Mouse (Mus musculus): Measurements from ENCODE around the gene Ppfia2. TPM values are rescaled to one million over a fixed set of nuclear protein-coding genes. Genes with fewer than 3 reads are reported as not detected.
A peak's percentile ranks its signal among the peaks of the same experiment; 100 is the strongest.

Ppfia2 gene
- 100 to 1,000 TPM; 116 to 138 TPM for total RNA-seq (2021)

DNA sequence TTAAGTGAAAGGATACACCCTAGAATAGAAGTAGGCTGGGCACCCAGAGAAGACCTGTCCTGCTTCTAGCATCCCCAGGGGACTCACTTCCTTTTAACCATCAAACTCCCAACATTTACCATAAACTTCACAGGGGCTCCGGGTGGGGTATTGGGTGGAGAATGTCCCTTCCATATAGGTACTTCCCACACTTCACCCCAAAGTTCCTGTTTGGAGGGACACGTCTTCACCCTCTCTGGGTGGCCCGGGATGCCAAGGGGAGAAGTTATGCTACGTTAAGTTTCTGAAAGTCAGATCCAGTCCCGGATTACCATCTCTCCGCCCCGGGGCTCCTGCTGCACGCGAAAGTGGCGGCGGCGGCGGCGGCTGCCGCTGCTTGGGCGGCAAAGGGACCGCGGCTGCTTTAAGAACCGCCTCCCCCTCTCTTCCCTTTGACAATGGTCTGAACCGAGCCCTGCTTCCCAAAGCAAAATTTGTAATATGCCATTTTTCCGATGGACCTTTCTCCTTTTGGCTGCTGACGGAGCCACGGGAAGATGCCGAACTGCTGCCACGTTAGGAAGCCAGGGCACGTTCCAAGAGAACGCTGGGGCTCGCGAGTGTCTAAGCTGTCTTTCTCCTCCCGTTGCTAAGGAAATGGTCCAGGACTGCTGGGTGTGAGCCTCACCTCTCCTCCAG is at the start of gene Ppfia2:
Gene Ppfia2 (plus strand): TSS at position 485 of the 678 bp plus-strand sequence.
- peak; percentile 55 to 69 for DNase-seq (ENCODE audit: extremely low spot score in 1 of 2, low spot score in 1 of 2)

GRCm38 (mm10) chr10:106468956-106469721 is 1.0 kb upstream of the Ppfia2 start:
- peak; percentile 45 to 54 for DNase-seq (ENCODE audit: extremely low spot score in 1 of 2, low spot score in 1 of 2)

DNA sequence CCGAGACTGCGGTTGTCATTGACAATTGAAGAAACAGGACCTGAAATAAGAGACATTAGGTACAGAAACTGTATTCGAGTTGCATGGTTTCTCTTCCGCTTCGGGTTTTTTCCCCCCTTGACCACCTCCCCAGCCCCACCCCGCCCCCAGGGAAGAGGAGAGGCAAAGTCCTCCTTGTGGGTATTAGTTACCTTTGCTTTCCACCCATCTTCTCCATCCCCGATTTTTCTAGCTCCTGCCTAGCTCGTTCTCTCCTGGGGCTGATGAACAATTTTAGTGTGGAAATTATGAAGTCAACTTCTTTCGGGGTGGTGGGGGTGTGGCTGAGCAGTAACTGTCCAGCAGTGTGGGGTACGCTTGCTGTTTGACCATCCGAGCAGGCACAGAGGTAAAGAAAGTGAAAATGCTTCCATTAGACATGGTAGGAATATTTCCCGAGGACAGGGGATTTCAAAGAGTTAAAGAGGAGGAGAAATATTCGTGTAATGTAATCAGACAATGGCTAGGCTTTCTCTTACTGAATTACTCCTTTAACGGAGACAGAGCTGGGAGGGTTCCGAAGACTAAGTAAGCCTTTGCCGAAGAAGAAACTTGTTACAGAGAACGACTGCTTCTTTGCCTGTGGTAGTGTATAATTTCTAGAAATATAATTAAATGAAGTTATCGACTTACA is 530 bp downstream of the Ppfia2 start:
- no peak for DNase-seq (ENCODE audit: extremely low spot score in 1 of 2, low spot score in 1 of 2)

DNA sequence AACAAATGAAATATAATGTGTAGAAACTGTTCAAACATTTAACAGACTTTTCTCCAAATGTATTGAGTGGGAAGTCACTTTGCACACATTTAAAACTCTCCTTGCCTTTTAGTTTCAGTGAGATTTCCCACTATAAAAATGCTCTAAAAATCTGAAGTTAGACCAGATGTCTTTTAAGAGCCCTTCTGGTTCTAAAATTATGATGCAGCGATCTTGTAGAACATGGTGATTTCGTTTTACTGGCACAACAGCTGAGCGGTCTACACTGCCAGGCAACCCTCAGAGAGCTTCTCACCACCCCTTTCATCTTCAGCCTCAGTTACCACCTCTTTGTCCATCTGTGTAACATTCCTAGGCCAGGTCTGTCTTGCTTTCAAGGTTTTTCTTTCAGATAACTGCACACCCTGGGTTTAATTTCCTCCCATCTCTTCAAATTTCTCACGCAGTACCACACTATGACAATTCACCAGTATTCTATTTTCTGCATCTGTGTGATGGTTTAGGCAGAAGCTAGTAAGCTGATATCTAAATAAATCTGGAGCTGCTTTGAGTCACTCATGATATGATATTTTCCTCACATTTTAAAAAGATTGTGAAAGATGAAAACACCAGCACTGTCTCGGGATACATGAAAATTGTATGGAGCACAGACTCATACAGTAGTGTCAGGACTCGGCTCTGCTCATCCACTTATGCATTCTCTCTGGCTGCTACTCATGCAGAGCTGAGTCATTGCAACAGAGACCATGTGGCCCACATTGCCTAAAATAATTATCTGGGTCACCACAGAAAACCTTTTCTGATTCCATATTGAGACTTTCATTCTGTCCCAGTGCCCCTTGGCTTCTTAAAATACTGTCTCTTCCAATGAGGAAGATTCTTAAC is 39.4 kb downstream of the Ppfia2 start:
- DNase-seq (ENCODE audit: extremely low spot score in 1 of 2, low spot score in 1 of 2): peak in 1 of 2 experiments; percentile 10

DNA sequence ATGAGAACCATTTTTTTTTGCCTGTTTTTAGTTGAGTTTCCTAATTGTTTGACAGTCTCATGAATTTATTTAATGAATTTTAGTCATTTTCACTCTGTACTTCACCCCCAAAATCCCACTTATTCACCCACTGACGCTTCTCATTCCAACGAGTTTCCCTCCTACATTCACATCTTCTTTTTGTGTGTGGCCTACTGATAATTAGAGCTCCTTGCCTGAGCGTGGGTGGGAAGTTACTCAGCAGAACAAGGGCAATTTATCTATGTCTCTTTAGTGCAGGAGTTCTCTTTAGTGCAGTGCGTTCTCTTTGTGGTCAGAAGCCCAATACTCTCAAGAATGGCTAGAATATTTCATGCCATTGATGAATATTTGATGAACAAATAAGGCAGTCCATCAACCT is 95.9 kb downstream of the Ppfia2 start:
- DNase-seq (ENCODE audit: extremely low spot score in 1 of 2, low spot score in 1 of 2): no peak

- DNase-seq (ENCODE audit: extremely low spot score in 1 of 2, low spot score in 1 of 2): no peak
Measured at GRCm38 (mm10) chr10:106585026-106585425, 114.9 kb downstream of the Ppfia2 start.

GRCm38 (mm10) chr10:106585476-106586080 is 115.4 kb downstream of the Ppfia2 start:
- DNase-seq (ENCODE audit: extremely low spot score in 1 of 2, low spot score in 1 of 2): peak in 1 of 2 experiments; percentile 27

DNA sequence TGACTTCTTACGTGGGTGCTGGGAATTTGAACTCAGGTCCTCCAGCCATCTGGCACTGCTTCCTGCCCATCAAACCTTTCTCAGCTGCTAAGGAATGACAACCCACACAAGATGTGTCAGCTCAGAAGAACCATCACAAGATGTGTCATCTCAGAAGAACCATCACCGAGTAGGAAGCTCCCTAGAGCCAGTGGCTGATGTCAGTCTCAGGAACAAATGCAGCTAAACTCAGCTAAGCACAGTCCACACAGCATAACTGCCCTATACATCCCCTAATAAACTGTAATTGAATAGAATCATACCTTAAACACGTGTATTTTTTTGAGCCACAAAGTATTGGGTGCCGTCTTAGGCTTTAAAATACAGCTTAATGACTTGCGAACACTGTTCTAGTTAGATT is 117.7 kb downstream of the Ppfia2 start:
- no peak for DNase-seq (ENCODE audit: extremely low spot score in 1 of 2, low spot score in 1 of 2)

GRCm38 (mm10) chr10:106590944-106591343 is 120.8 kb downstream of the Ppfia2 start:
- DNase-seq (ENCODE audit: extremely low spot score in 1 of 2, low spot score in 1 of 2): no peak

GRCm38 (mm10) chr10:106596976-106597375 is 126.8 kb downstream of the Ppfia2 start:
- DNase-seq (ENCODE audit: extremely low spot score in 1 of 2, low spot score in 1 of 2): no peak

DNA sequence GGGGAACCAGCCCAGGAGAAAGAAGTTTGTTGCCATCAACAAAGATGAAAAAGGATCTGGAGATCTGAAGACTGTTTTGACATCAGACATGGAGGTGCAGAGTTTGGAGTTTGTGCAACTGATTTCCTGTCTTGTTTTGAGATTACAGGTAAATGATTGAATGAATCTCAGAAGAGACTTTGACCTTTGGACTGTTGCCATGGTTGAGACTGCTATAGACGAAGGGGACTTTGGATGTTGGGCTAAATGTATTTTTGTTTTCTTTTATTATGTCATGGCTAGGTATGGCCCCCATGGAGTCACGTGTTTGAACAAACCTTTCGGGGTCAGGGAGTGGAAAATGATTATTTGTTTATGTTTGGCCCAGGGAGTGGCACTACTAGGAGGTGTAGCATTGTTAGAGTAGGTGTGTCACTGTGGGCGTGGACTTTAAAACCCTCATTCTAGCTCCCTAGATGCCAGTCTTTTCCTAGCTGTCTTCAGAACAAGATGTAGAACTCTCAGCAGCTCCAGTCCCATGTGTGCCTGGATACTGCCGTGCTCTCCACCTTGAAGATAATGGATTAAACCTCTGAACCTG is 133.3 kb downstream of the Ppfia2 start:
- DNase-seq (ENCODE audit: extremely low spot score in 1 of 2, low spot score in 1 of 2): no peak

- DNase-seq (ENCODE audit: extremely low spot score in 1 of 2, low spot score in 1 of 2): no peak
Measured at GRCm38 (mm10) chr10:106609177-106609981, 139.2 kb downstream of the Ppfia2 start.

- no peak for DNase-seq (ENCODE audit: extremely low spot score in 1 of 2, low spot score in 1 of 2)
Measured at GRCm38 (mm10) chr10:106610222-106610621, 140.1 kb downstream of the Ppfia2 start.

- DNase-seq (ENCODE audit: extremely low spot score in 1 of 2, low spot score in 1 of 2): no peak
Measured at GRCm38 (mm10) chr10:106618194-106618593, 148.1 kb downstream of the Ppfia2 start.

GRCm38 (mm10) chr10:106620952-106621351 is 150.8 kb downstream of the Ppfia2 start:
- no peak for DNase-seq (ENCODE audit: extremely low spot score in 1 of 2, low spot score in 1 of 2)

- no peak for DNase-seq (ENCODE audit: extremely low spot score in 1 of 2, low spot score in 1 of 2)
Measured at GRCm38 (mm10) chr10:106623342-106623741, 153.2 kb downstream of the Ppfia2 start.

- peak in 1 of 2 experiments; percentile 31 for DNase-seq (ENCODE audit: extremely low spot score in 1 of 2, low spot score in 1 of 2)
Measured at GRCm38 (mm10) chr10:106632171-106632935, 162.2 kb downstream of the Ppfia2 start.

DNA sequence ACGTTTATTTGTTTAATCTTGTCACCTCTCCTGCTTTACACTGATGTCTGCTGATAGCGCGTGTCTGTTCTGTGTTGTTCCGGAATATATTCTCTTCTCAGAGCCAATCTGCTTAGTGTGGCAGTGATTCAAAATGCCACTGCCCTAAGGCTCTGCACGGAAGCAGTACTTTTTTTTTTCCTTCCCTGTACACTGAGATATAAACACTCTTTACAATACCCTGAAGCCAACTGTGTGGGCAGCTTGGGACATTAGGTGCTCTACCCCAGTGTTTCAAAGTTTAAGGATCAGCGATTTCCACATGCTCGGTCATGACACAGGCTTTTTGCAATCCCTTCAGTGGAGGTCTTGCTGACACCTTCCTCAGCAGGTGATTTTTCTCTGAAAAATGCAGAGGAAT is 163.8 kb downstream of the Ppfia2 start:
- DNase-seq (ENCODE audit: extremely low spot score in 1 of 2, low spot score in 1 of 2): no peak

Measured in layer of hippocampus, postnatal 25 days (tissue).